Mouse (Mus musculus) intestine, postnatal 0 days (tissue): Measurements from ENCODE around the gene Nexn. TPM values are rescaled to one million over a fixed set of nuclear protein-coding genes. Genes with fewer than 3 reads are reported as not detected.
A peak's percentile ranks its signal among the peaks of the same experiment; 100 is the strongest.

Experiments used
- ATAC-seq: fragments of 200-750 bp; cut with Nextera tagmentation; 2 replicates; pipeline ENCODE4 v1.8.0; 2017; ENCODE audit warnings: mild to moderate bottlenecking, moderate TSS enrichment, moderate library complexity
- H3K27ac ChIP-seq: fragments of 300-500 bp; sonication (generic); 2 replicates; pipeline ENCODE4 v1.5.1; 2014; ENCODE audit warnings: mild to moderate bottlenecking, low read depth, low read length, moderate library complexity
- H3K27me3 ChIP-seq: fragments of 300-500 bp; sonication (generic); replicated peaks from 2 replicates; pipeline ENCODE4 v1.6.1; 2014; ENCODE audit warnings: low read length, mixed read lengths; ENCODE audit not compliant: control insufficient read depth, insufficient read depth
- H3K36me3 ChIP-seq: fragments of 300-500 bp; sonication (generic); 2 replicates; pipeline ENCODE4 v1.6.1; 2014; ENCODE audit warnings: mild to moderate bottlenecking, moderate library complexity; ENCODE audit not compliant: control insufficient read depth, insufficient read depth
- H3K4me1 ChIP-seq: fragments of 300-500 bp; sonication (generic); replicated peaks from 2 replicates; pipeline ENCODE4 v1.6.1; 2014; ENCODE audit warnings: antibody characterized with exemption, low read length, mixed read lengths; ENCODE audit not compliant: control insufficient read depth, insufficient read depth
- H3K4me2 ChIP-seq: fragments of 300-500 bp; sonication (generic); replicated peaks from 2 replicates; pipeline ENCODE4 v1.6.1; 2014; ENCODE audit warnings: low read depth, mild to moderate bottlenecking, moderate library complexity
- H3K4me3 ChIP-seq: fragments of 300-500 bp; sonication (generic); 2 replicates; pipeline ENCODE4 v1.5.1; 2014; ENCODE audit warnings: low read depth, low read length
- H3K9ac ChIP-seq: fragments of 300-500 bp; sonication (generic); 2 replicates; pipeline ENCODE4 v1.6.1; 2014; ENCODE audit warnings: mild to moderate bottlenecking, low read depth, low read length
- H3K9me3 ChIP-seq: fragments of 300-500 bp; sonication (generic); 2 replicates; pipeline ENCODE4 v1.6.1; 2016; ENCODE audit warnings: mixed run types; ENCODE audit not compliant: control insufficient read depth
- CTCF ChIP-seq: sonication (generic); IDR thresholded peaks from 2 replicates; pipeline ENCODE4 v1.5.1; 2016; ENCODE audit warnings: low read depth, mild to moderate bottlenecking, control low read depth, antibody characterized with exemption, moderate library complexity
- WGBS: fragments of 180-500 bp; shearing (Covaris S2); extraction: QIAGEN DNeasy Blood & Tissue Kit; methylation state at CpG from one replicate; pipeline ENCODE4 v1.1.7; 2014; 5-methylcytosine and 5-hydroxymethylcytosine counted together
- polyA plus RNA-seq: library from polyadenylated mRNA; unstranded; fragments of >200 nt; fragmentation: Nextera tagmentation; extraction: Ambion mirVana; gene quantifications from 2 replicates; pipeline ENCODE4 v1.2.1, GENCODE M21; 2015

The Nexn gene
- polyA plus RNA-seq, 1 experiment from 2014 or later: 30.3 TPM

GRCm38 (mm10) chr3:152250487-152250886 is 15.7 kb downstream of the Nexn start:
- 79% methylated on average over 1 of the region's 1 CpGs for WGBS
- H3K4me3 ChIP-seq: no peak overlapping the region
- no peak for ATAC-seq
- no peak overlapping the region for H3K27ac ChIP-seq
- no peak for TF ChIP-seq CTCF
- no peaks in the 10 kb centered on the region for H3K9me3 ChIP-seq
- H3K36me3 ChIP-seq: no peaks in the 10 kb centered on the region
- H3K27me3 ChIP-seq: no peaks in the 10 kb centered on the region
- no peak overlapping the region for H3K9ac ChIP-seq
- no peak overlapping the region for H3K4me2 ChIP-seq
- H3K4me1 ChIP-seq: no peaks in the 10 kb centered on the region

GRCm38 (mm10) chr3:152247708-152248107 is 18.4 kb downstream of the Nexn start:
- no peak overlapping the region for H3K9ac ChIP-seq
- H3K9me3 ChIP-seq: no peaks in the 10 kb centered on the region
- no peak overlapping the region for H3K4me2 ChIP-seq
- no peaks in the 10 kb centered on the region for H3K27me3 ChIP-seq
- ATAC-seq: no peak
- WGBS: 90% methylated on average over 12 of the region's 12 CpGs
- H3K36me3 ChIP-seq: no peaks in the 10 kb centered on the region
- H3K27ac ChIP-seq: no peak overlapping the region
- no peak overlapping the region for H3K4me3 ChIP-seq
- H3K4me1 ChIP-seq: no peaks in the 10 kb centered on the region
- TF ChIP-seq CTCF: no peak

GRCm38 (mm10) chr3:152245273-152245910 is 20.8 kb downstream of the Nexn start:
- Histone ChIP-seq H3K4me3 (no peak overlapping the region), H3K4me2 (no peak overlapping the region), H3K36me3 (no peaks in the 10 kb centered on the region), H3K9me3 (no peaks in the 10 kb centered on the region), H3K27ac (no peak overlapping the region), H3K9ac (no peak overlapping the region), H3K4me1 (no peaks in the 10 kb centered on the region), H3K27me3 (no peaks in the 10 kb centered on the region)
- no peak for TF ChIP-seq CTCF
- WGBS: 75% methylated on average over 5 of the region's 5 CpGs
- no peak for ATAC-seq

GRCm38 (mm10) chr3:152243304-152243703 is 22.8 kb downstream of the Nexn start:
- no peak for ATAC-seq
- H3K4me1 ChIP-seq: peaks cover 6% of the 10 kb centered on the region; the same call in 1 of the 2 replicates
- no peak overlapping the region for H3K4me2 ChIP-seq
- no peak for TF ChIP-seq CTCF
- H3K9ac ChIP-seq: no peak overlapping the region
- H3K4me3 ChIP-seq: no peak overlapping the region
- H3K27me3 ChIP-seq: no peaks in the 10 kb centered on the region
- no peaks in the 10 kb centered on the region for H3K9me3 ChIP-seq
- 0 out of 2 replicates have a peak, but pooled peaks cover 4% of the 10 kb centered on the region for H3K36me3 ChIP-seq
- no peak overlapping the region for H3K27ac ChIP-seq
- WGBS: 78% methylated on average over 4 of the region's 4 CpGs

GRCm38 (mm10) chr3:152241098-152241497 is 25.1 kb downstream of the Nexn start:
- peaks cover 6% of the 10 kb centered on the region; the same call in 1 of the 2 replicates for H3K4me1 ChIP-seq
- ATAC-seq: no peak
- peaks cover 14% of the 10 kb centered on the region; the same call in 1 of the 2 replicates for H3K36me3 ChIP-seq
- no peak overlapping the region for H3K27ac ChIP-seq
- no peak overlapping the region for H3K9ac ChIP-seq
- WGBS: 41% methylated on average over 3 of the region's 3 CpGs
- H3K27me3 ChIP-seq: no peaks in the 10 kb centered on the region
- no peak overlapping the region for H3K4me3 ChIP-seq
- H3K4me2 ChIP-seq: no peak overlapping the region
- H3K9me3 ChIP-seq: no peaks in the 10 kb centered on the region
- no peak for TF ChIP-seq CTCF

- Histone ChIP-seq H3K9ac (no peak overlapping the region), H3K27me3 (no peaks in the 10 kb centered on the region), H3K4me2 (no peak overlapping the region), H3K4me1 (peaks cover 6% of the 10 kb centered on the region; the same call in 1 of the 2 replicates), H3K36me3 (peaks cover 20% of the 10 kb centered on the region; the same call in 1 of the 2 replicates), H3K4me3 (no peak overlapping the region), H3K9me3 (no peaks in the 10 kb centered on the region), H3K27ac (no peak overlapping the region)
- ATAC-seq: no peak
- TF ChIP-seq CTCF: no peak
- 94% methylated on average over 1 of the region's 1 CpGs for WGBS
Observed at GRCm38 (mm10) chr3:152239592-152239991, 26.6 kb downstream of the Nexn start.

GRCm38 (mm10) chr3:152238836-152239235 is 27.3 kb downstream of the Nexn start:
- TF ChIP-seq CTCF: peak; percentile 49
- H3K27ac ChIP-seq: no peak overlapping the region
- peaks cover 25% of the 10 kb centered on the region; the same call in 1 of the 2 replicates for H3K36me3 ChIP-seq
- H3K9me3 ChIP-seq: no peaks in the 10 kb centered on the region
- peak; percentile 69 for ATAC-seq
- H3K4me1 ChIP-seq: peaks cover 6% of the 10 kb centered on the region; the same call in 1 of the 2 replicates
- H3K27me3 ChIP-seq: no peaks in the 10 kb centered on the region
- WGBS: 24% methylated on average over 2 of the region's 2 CpGs
- H3K4me3 ChIP-seq: no peak overlapping the region
- no peak overlapping the region for H3K4me2 ChIP-seq
- no peak overlapping the region for H3K9ac ChIP-seq
